Mouse (Mus musculus): ENCODE results near the gene Srms.

The Srms gene

DNA sequence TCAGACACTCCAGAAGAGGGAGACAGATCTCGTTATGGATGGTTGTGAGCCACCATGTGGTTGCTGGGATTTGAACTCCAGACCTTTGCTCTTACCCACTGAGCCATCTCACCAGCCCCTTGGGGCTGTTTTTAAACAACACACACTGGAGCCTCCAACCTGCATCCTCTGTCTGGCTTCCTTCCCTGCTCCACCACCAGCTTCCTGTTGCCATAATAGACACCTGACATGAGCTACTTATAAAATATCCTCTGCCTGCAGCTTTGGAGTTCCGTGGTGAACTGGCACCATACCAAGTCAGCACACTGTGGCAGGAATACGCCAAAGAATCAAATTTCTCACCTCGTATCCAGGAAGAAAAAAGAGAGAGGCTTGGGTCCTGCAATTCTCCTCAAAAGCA lies 52.2 kb downstream of the Srms start:
- no peak for DNase-seq (ENCODE audit: low spot score)

DNA sequence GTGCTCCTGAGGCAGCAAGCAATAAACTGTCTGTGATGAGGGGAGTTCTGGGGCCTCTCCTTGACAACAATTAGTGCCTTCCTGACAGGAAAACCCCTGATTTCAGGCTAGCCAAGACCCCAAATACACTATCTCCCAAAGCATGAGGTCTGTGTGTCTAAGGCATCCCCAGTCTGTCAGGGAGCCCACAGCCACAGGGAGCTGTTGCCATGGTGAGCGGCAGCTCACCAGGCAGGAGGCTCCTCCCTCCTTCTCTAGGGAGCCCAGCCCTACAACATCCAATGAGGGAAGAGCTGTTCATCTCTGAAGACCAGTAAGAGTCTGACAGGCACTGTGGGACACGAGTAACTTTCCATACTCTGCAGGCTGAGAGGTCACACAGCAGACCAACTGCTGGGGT lies 53.2 kb downstream of the Srms start:
- no peak for DNase-seq (ENCODE audit: low spot score)

DNA sequence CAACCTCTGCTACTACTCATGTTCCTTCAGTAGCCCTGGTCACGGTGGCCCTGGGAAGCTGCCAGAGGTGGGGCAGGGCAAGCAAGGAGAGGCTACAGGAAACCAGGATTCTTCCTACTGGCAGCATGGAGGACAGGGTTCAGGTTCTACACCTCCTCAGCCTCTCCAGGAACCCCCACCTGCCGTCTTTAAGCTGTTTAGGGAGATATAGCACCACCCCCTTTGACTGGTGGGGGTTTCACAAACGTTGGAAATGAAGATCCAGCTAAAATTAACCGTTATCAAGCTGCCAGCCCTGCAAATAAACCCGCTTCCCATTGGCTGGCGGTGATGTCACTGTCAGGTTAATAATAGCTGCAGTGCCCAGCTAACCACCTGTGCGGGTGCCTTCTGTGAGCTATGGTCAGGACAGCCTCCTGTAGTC lies 53.9 kb downstream of the Srms start:
- DNase-seq (ENCODE audit: low spot score): no peak

DNA sequence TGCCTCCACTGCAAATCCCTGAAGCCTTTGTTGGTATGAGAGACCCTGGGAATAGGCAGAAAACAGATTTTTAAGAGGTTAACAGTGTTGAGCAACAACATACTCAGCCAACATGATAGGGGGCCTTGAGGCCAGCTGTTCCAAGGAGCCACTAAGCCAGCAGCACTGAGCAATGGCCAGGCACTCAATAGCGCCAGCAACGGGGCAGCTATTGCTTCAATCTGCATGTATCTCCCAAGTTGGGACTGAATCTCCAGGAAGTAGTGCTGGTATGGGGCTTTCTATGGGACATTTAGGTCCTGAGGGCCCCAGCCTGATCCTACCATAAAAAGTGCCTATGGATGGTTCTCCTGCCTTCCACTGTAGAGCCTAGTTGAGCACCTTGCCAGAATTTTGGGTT lies 54.5 kb downstream of the Srms start:
- no peak for DNase-seq (ENCODE audit: low spot score)

DNA sequence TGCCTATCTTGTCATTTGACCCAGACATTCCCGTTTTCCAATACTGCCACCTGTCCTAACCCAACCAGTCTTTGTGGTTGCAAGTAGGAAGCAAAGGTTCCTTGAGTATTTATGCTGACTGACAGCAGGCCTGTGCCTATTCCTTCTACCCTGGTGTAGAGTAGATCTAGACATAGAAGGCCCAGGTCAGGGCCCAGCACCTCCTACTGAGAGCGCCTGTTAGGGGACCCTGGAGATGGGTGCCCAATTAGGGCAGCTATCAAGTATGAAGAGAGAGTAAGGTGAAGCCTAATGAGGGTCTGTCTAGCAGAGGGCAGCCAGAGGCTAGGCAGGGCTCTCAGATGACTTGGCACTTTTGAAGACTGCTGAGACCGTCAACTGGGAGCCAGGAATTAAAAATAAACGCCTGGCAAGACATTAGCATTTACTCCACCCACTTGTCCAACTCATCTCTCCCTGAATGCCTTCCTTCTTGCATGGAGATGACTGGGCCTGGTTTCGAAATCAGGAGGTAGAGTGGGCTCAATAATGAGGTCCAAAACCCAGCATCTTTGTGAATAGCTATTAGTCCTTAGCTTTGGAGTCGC lies 55.2 kb downstream of the Srms start:
- no peak for DNase-seq (ENCODE audit: low spot score)

- no peak for DNase-seq (ENCODE audit: low spot score)
Measured at GRCm38 (mm10) chr2:181157180-181157579, 55.8 kb downstream of the Srms start.

DNA sequence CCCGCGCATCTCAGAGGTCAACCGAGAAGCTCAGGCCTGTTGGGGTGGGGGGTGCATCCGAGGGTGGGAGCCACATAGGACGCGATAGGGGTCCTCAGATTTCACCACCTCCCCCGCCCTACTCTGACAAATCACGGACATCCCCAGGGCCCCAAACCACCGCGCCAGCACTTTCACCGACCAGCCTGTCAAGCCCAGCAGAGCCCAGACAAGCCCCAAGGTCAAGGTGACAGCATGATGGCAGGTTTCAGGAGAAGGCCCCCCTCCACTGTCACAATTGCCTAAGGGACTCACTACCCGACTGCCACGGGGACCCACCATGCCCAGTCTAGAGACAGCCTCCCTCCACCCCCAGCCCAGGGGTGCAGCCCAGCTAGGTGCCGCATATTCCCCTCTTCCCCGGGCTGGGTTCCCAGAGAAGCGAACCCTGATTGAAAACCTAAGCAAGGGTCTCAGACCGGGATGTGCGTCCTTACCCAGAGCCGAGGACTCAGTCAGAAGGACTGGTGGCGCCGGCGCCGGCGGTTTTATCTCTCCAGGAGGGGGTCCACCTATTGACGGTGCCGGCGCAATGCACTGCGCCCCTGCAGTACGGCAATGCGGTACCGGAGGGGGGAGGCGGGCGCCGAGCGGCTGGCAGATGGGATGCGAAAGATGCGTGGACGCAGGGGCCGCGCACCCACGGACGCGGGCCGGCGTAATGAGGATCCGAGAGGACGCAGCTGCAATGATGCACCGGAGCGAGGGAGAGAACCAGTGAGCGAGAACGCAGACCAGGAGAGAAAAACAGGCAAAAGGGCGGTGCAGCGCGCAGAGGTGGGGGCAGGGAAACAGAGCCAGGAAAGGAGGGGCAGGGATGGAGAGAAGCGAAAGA lies 56.5 kb downstream of the Srms start, which contains the start of gene Eef1a2:
Eef1a2 (minus strand) TSS at position 767 of the 874 bp plus-strand sequence.
- no peak for DNase-seq (ENCODE audit: low spot score)

- no peak for DNase-seq (ENCODE audit: low spot score)
Measured at GRCm38 (mm10) chr2:181155801-181156200, 57.2 kb downstream of the Srms start.
